Comparison of ENCODE assay signal across 14 mouse cellular contexts in the genomic region with DNA sequence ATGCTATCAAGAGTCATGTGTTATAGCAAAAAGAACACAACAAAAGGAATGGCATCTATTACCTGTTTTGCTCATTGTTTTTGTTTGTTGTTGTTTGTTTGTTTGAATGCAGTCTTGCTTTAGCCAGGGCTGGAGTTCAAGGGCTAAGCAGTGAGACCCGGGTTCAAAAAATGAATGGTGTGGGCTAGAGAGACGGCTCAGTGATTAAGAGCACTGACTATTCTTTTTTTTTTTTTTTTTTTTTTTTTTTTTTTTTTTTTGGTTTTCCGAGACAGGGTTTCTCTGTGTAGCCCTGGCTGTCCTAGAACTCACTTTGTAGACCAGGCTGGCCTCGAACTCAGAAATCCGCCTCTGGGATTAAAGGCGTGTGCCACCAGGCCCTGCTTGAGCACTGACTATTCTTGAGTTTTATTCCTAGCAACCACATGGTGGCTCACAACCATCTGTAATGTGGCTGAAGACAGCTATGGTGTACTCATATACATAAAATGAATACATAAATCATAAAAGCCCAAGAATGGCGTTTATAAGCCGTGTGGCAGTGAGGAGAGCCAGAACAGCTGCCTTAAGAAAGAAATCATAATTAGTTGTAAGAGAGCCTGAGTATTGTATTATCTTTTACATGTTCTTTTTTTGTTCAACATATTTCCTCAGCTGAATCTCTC.
"Had no signal": no experiment of that assay in that cellular context is flagged by ENCODE, and none has a peak within 500 bp of the region (broad histone marks: within the 10 kb centered on the region; RNA-seq: fewer than 3 reads in every experiment).

No protein-coding gene starts in this region.

- DNase-seq: kidney, postnatal 14 days; layer of hippocampus, adult 9-11 months; layer of hippocampus, postnatal 36 days; liver, embryonic 13.5 days; lung, adult 2 months; lung, postnatal 4 days; retina, postnatal 1 day; thymus, postnatal 36 days had no signal

- ATAC-seq: intestine, embryonic 16.5 days; midbrain, embryonic 15.5 days had no signal

- H3K9ac ChIP-seq: limb, embryonic 15.5 days; liver, embryonic 13.5 days; midbrain, embryonic 15.5 days; neural tube, embryonic 13.5 days; stomach, embryonic 15.5 days had no signal

- H3K36me3 ChIP-seq: limb, embryonic 15.5 days; liver, embryonic 13.5 days; midbrain, embryonic 10.5 days; midbrain, embryonic 15.5 days; neural tube, embryonic 13.5 days; stomach, embryonic 15.5 days had no signal

- H3K27ac ChIP-seq: limb, embryonic 15.5 days; liver, embryonic 13.5 days; midbrain, embryonic 10.5 days; midbrain, embryonic 15.5 days; neural tube, embryonic 13.5 days; stomach, embryonic 15.5 days had no signal

- H3K27me3 ChIP-seq: limb, embryonic 15.5 days; liver, embryonic 13.5 days; midbrain, embryonic 15.5 days; neural tube, embryonic 13.5 days; stomach, embryonic 15.5 days had no signal

- H3K4me3 ChIP-seq: limb, embryonic 15.5 days; liver, embryonic 13.5 days; midbrain, embryonic 10.5 days; midbrain, embryonic 15.5 days; neural tube, embryonic 13.5 days; stomach, embryonic 15.5 days had no signal

- H3K4me2 ChIP-seq: limb, embryonic 15.5 days; liver, embryonic 13.5 days; midbrain, embryonic 15.5 days; neural tube, embryonic 13.5 days; stomach, embryonic 15.5 days had no signal

- H3K4me1 ChIP-seq: liver, embryonic 13.5 days; midbrain, embryonic 15.5 days; neural tube, embryonic 13.5 days; stomach, embryonic 15.5 days had no signal

- H3K9me3 ChIP-seq: midbrain, embryonic 15.5 days; stomach, embryonic 15.5 days had no signal
